Mouse (Mus musculus) stomach, postnatal 0 days (tissue): ENCODE results near the gene Znrf3.

Experiments used
- CTCF ChIP-seq: IDR thresholded peaks from 2 replicates; pipeline ENCODE4 v1.5.1; 2016; ENCODE audit warnings: antibody characterized with exemption, low read depth, mild to moderate bottlenecking, moderate library complexity
- EP300 ChIP-seq: optimal IDR thresholded peaks from 2 replicates; pipeline ENCODE3; 2016; ENCODE audit warnings: antibody characterized with exemption

GRCm38 (mm10) chr11:5336269-5336668 lies 108.4 kb downstream of the Znrf3 start:
- TF ChIP-seq CTCF (no peak), EP300 (no peak)
